Mouse (Mus musculus) kidney, adult 2 months (tissue): Measurements from ENCODE around the gene Igsf8. TPM values are rescaled to one million over a fixed set of nuclear protein-coding genes. Genes with fewer than 3 reads are reported as not detected.

ENCODE experiments used
- DNase-seq: peaks from one replicate; pipeline ENCODE4 v3.0.0; 2021
- H3K27ac ChIP-seq: fragments of 200-500 bp; 2 replicates; pipeline ENCODE4 v1.5.1; 2012; ENCODE audit warnings: low read depth, low read length, control low read depth, inconsistent platforms; ENCODE audit not compliant: insufficient read depth
- H3K27me3 ChIP-seq: fragments of 200-500 bp; replicated peaks from 2 replicates; pipeline ENCODE4 v1.6.1; 2012; ENCODE audit warnings: mild to moderate bottlenecking, moderate library complexity, low read length, inconsistent platforms; ENCODE audit not compliant: control insufficient read depth, insufficient read depth
- H3K36me3 ChIP-seq: fragments of 200-500 bp; 2 replicates; pipeline ENCODE4 v1.6.1; 2012; ENCODE audit warnings: mild to moderate bottlenecking, moderate library complexity, low read length, inconsistent platforms; ENCODE audit not compliant: control insufficient read depth, insufficient read depth
- H3K4me1 ChIP-seq: fragments of 200-500 bp; 2 replicates; pipeline ENCODE4 v1.6.1; 2011; ENCODE audit warnings: low read length; ENCODE audit not compliant: control insufficient read depth, insufficient read depth
- H3K4me3 ChIP-seq: fragments of 200-500 bp; 2 replicates; pipeline ENCODE4 v1.5.1; 2011; ENCODE audit warnings: mild to moderate bottlenecking, low read depth, low read length, control low read depth; ENCODE audit not compliant: insufficient read depth
- CTCF ChIP-seq: fragments of 200-500 bp; conservative IDR thresholded peaks from 2 replicates; pipeline ENCODE4 v1.5.1; 2011; ENCODE audit warnings: low read depth, mild to moderate bottlenecking, control low read depth, low read length, moderate library complexity, mixed read lengths; ENCODE audit not compliant: insufficient read depth, insufficient read length
- POLR2A ChIP-seq: fragments of 200-500 bp; IDR thresholded peaks from one replicate; pipeline ENCODE4 v1.6.1; 2011; ENCODE audit warnings: low read depth, low read length, control low read depth
- WGBS: fragments of 180-500 bp; shearing (Covaris S2); methylation state at CpG from one replicate; pipeline ENCODE4 v1.1.7; 2018; 5-methylcytosine and 5-hydroxymethylcytosine counted together
- polyA plus RNA-seq: library from polyadenylated mRNA; depleted of rRNA; stranded (reverse); fragments of >200 nt; gene quantifications from 2 replicates; pipeline ENCODE4 v1.2.3, GENCODE M21; 2012

Igsf8 gene
- polyA plus RNA-seq, 1 experiment, result 54.3 TPM

GRCm38 (mm10) chr1:172337411-172338185 lies 76.2 kb downstream of the Igsf8 start:
- 64% methylated on average over 2 of the region's 2 CpGs for WGBS
- TF ChIP-seq POLR2A (no peak), CTCF (no peak)
- Histone ChIP-seq H3K27ac (no peak overlapping the region), H3K36me3 (no peaks in the 10 kb centered on the region), H3K4me3 (no peak overlapping the region), H3K4me1 (no peaks in the 10 kb centered on the region), H3K27me3 (no peaks in the 10 kb centered on the region)
- DNase-seq, result no peak

GRCm38 (mm10) chr1:172340729-172341321 lies 79.4 kb downstream of the Igsf8 start, which contains the start of gene Kcnj10:
TSS of gene Kcnj10 (plus strand) at chr1:172341210.
- Histone ChIP-seq H3K36me3 (no peaks in the 10 kb centered on the region), H3K4me3 (peak within 1 kb of the TSS; percentile 50), H3K27me3 (no peaks in the 10 kb centered on the region), H3K27ac (peak within 1 kb of the TSS; percentile 81), H3K4me1 (no peaks in the 10 kb centered on the region)
- TF ChIP-seq POLR2A, result no peak
- TF ChIP-seq CTCF, result no peak
- peak; percentile 84 for DNase-seq
- WGBS, result 1% methylated on average over 38 of the region's 38 CpGs

- no peaks in the 10 kb centered on the region for H3K27me3 ChIP-seq
- H3K36me3 ChIP-seq, result no peaks in the 10 kb centered on the region
- WGBS, result 15% methylated on average over 10 of the region's 10 CpGs
- H3K27ac ChIP-seq, result peak overlapping the region; percentile 81
- peak overlapping the region; percentile 50 for H3K4me3 ChIP-seq
- H3K4me1 ChIP-seq, result no peaks in the 10 kb centered on the region
- DNase-seq, result no peak
- TF ChIP-seq POLR2A (no peak), CTCF (no peak)
Measured at GRCm38 (mm10) chr1:172341386-172341785, 79.9 kb downstream of the Igsf8 start.

DNA sequence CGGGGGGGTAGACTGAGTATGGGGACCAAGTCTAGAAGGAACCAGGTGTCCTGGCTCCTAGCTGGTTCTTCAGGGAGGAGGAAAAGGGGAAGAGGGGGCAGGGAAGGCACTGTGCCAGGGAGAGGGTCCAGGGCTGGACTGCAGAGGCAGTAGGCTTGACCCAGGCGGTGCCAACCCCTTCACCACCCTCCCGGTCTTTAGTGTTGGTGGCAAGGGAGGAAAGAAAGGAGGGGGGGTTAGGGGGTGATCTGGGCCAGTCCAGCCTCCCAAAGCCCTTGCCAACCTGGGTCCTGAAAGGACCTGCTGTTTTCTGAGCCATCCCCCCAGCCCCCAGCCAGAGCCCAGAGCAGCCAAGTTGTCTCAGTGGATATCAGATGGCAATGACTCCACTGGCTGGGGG lies 81.3 kb downstream of the Igsf8 start:
- DNase-seq, result no peak
- no peak for TF ChIP-seq POLR2A
- TF ChIP-seq CTCF, result no peak
- Histone ChIP-seq H3K27me3 (no peaks in the 10 kb centered on the region), H3K36me3 (no peaks in the 10 kb centered on the region), H3K27ac (peak overlapping the region; percentile 81), H3K4me1 (no peaks in the 10 kb centered on the region; the same call in 1 of the 2 replicates), H3K4me3 (peak overlapping the region; percentile 50)
- 74% methylated on average over 3 of the region's 3 CpGs for WGBS

DNA sequence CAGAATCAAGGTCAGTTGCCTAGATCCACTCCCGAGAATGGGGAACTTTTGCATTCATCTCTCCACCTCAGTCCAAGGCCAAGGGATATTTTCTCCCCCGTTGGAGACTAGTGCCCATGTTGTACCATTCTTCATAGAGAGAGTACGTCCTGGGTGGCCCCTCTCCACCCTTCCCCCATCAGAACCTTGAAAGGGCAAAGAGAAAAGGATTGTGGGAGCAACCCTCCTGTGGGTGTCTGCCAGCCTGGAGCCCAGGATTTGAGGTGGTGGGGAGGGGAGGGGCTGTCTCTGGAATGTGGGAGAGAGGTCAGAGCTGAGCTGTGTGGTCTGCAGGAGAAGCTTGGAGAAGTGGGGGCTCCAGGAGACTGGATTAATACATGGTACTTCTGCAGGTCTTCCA lies 82.5 kb downstream of the Igsf8 start:
- no peak overlapping the region for H3K4me3 ChIP-seq
- H3K27me3 ChIP-seq, result no peaks in the 10 kb centered on the region
- 48% methylated on average over 3 of the region's 3 CpGs for WGBS
- H3K27ac ChIP-seq, result peak overlapping the region; percentile 81
- TF ChIP-seq POLR2A, result no peak
- no peak for TF ChIP-seq CTCF
- DNase-seq, result peak; percentile 41
- no peaks in the 10 kb centered on the region; the same call in 1 of the 2 replicates for H3K4me1 ChIP-seq
- no peaks in the 10 kb centered on the region for H3K36me3 ChIP-seq

- Histone ChIP-seq H3K36me3 (no peaks in the 10 kb centered on the region), H3K4me1 (no peaks in the 10 kb centered on the region; the same call in 1 of the 2 replicates), H3K27me3 (no peaks in the 10 kb centered on the region), H3K27ac (peak overlapping the region; percentile 63; the same call in 1 of the 2 replicates), H3K4me3 (no peak overlapping the region)
- DNase-seq, result no peak
- TF ChIP-seq POLR2A (no peak), CTCF (no peak)
- WGBS, result 70% methylated on average over 7 of the region's 7 CpGs
Measured at GRCm38 (mm10) chr1:172344820-172345219, 83.4 kb downstream of the Igsf8 start.

- WGBS, result 55% methylated on average over 10 of the region's 10 CpGs
- no peak for TF ChIP-seq POLR2A
- no peak; the same call in 1 of the 2 replicates for TF ChIP-seq CTCF
- Histone ChIP-seq H3K4me3 (no peak overlapping the region), H3K27ac (peak overlapping the region; percentile 66), H3K27me3 (no peaks in the 10 kb centered on the region), H3K36me3 (no peaks in the 10 kb centered on the region), H3K4me1 (peaks cover 3% of the 10 kb centered on the region; the same call in 1 of the 2 replicates)
- DNase-seq, result peak; percentile 68
Measured at GRCm38 (mm10) chr1:172346707-172347106, 85.3 kb downstream of the Igsf8 start.
